Mouse (Mus musculus): ENCODE results near the gene Azi2.

The Azi2 gene

GRCm38 (mm10) chr9:118040218-118041021 lies at the start of gene Azi2:
TSS of gene Azi2 (plus strand) at chr9:118040499.
- DNase-seq = peak; percentile 99

- DNase-seq = no peak
These were observed 43.7 kb upstream of the Azi2 start for GRCm38 (mm10) chr9:117996631-117997030.

- DNase-seq = no peak
These were observed 38.8 kb upstream of the Azi2 start for GRCm38 (mm10) chr9:118001488-118001887.

GRCm38 (mm10) chr9:118003218-118003886 lies 36.9 kb upstream of the Azi2 start:
- no peak for DNase-seq

- no peak for DNase-seq
These were observed 36.4 kb upstream of the Azi2 start for GRCm38 (mm10) chr9:118003937-118004336.

GRCm38 (mm10) chr9:118012928-118013327 lies 27.4 kb upstream of the Azi2 start:
- DNase-seq = no peak

GRCm38 (mm10) chr9:118024966-118025365 lies 15.3 kb upstream of the Azi2 start:
- DNase-seq = no peak

GRCm38 (mm10) chr9:118029490-118029889 lies 10.8 kb upstream of the Azi2 start:
- no peak for DNase-seq

GRCm38 (mm10) chr9:118030252-118030651 lies 10.0 kb upstream of the Azi2 start:
- DNase-seq = no peak

- DNase-seq = no peak
These were observed 8.6 kb upstream of the Azi2 start for GRCm38 (mm10) chr9:118031694-118032093.

GRCm38 (mm10) chr9:118034990-118035389 lies 5.3 kb upstream of the Azi2 start:
- no peak for DNase-seq

- no peak for DNase-seq
These were observed 712 bp downstream of the Azi2 start for GRCm38 (mm10) chr9:118041022-118041400.

- no peak for DNase-seq
These were observed 1.3 kb downstream of the Azi2 start for GRCm38 (mm10) chr9:118041646-118042045.

GRCm38 (mm10) chr9:118042738-118043137 lies 2.4 kb downstream of the Azi2 start:
- no peak for DNase-seq

GRCm38 (mm10) chr9:118043581-118043980 lies 3.3 kb downstream of the Azi2 start:
- DNase-seq = no peak

GRCm38 (mm10) chr9:118045011-118045533 lies 4.8 kb downstream of the Azi2 start:
- DNase-seq = no peak

- DNase-seq = no peak
These were observed 13.0 kb downstream of the Azi2 start for GRCm38 (mm10) chr9:118053286-118053685.

GRCm38 (mm10) chr9:118059101-118059500 lies 18.8 kb downstream of the Azi2 start:
- no peak for DNase-seq

- no peak for DNase-seq
These were observed 30.1 kb downstream of the Azi2 start for GRCm38 (mm10) chr9:118070442-118070841.

- no peak for DNase-seq
These were observed 31.0 kb downstream of the Azi2 start for GRCm38 (mm10) chr9:118071337-118071736.

GRCm38 (mm10) chr9:118072101-118072500 lies 31.8 kb downstream of the Azi2 start:
- no peak for DNase-seq

- no peak for DNase-seq
These were observed 33.1 kb downstream of the Azi2 start for GRCm38 (mm10) chr9:118073358-118073757.

GRCm38 (mm10) chr9:118082575-118083431 lies 42.5 kb downstream of the Azi2 start:
- DNase-seq = peak; percentile 33

Data from thymus, postnatal 4 days (tissue).